Mouse (Mus musculus): ENCODE results near the gene Dpysl4. TPM values are rescaled to one million over a fixed set of nuclear protein-coding genes. Genes with fewer than 3 reads are reported as not detected.

Gene Dpysl4
- total RNA-seq, 2 experiments from 2014 or later: 3.7 to 3.9 TPM

- DNase-seq (ENCODE audit: low spot score in 2 of 2): no peak
These were observed 61.6 kb downstream of the Dpysl4 start for GRCm38 (mm10) chr7:139147360-139147759.

- no peak for DNase-seq (ENCODE audit: low spot score in 2 of 2)
These were observed 63.6 kb downstream of the Dpysl4 start for GRCm38 (mm10) chr7:139149373-139149772.

- DNase-seq (ENCODE audit: low spot score in 2 of 2): no peak
These were observed 65.3 kb downstream of the Dpysl4 start for GRCm38 (mm10) chr7:139151116-139151515.

Other genes with a start within 250 kb of the Dpysl4 start
- 10 to 100 TPM; 33.4 to 42.1 TPM for gene Ppp2r2d, start 239.9 kb upstream of the Dpysl4 start, total RNA-seq (2021)
- gene Mapk1ip1, start 239.7 kb upstream of the Dpysl4 start, total RNA-seq (2021): 10 to 100 TPM; 13.7 to 17.7 TPM
- gene Bnip3, start 176.5 kb upstream of the Dpysl4 start, total RNA-seq (2021): 10 to 100 TPM; 51.8 to 58.6 TPM
- not detected for gene Jakmip3, start 145.3 kb upstream of the Dpysl4 start, total RNA-seq (2021)
- 1 to 10 TPM; 2.0 to 2.2 TPM for gene Lrrc27, start 127.0 kb downstream of the Dpysl4 start, total RNA-seq (2021)
- 1 to 10 TPM; 1.6 to 1.7 TPM for gene Stk32c, start 127.3 kb downstream of the Dpysl4 start, total RNA-seq (2021)
- gene Pwwp2b, start 162.5 kb downstream of the Dpysl4 start, total RNA-seq (2021): 1 to 10 TPM; 7.0 to 7.1 TPM

Data from gastrocnemius, postnatal 4 days (tissue).